Mouse (Mus musculus) embryonic facial prominence, embryonic 13.5 days (tissue): Measurements from ENCODE around the gene Myt1. TPM values are rescaled to one million over a fixed set of nuclear protein-coding genes. Genes with fewer than 3 reads are reported as not detected.

Experiments used
- ATAC-seq: fragments of 200-750 bp; cut with Nextera tagmentation; 2 replicates; pipeline ENCODE4 v1.8.0; 2017; ENCODE audit warnings: low read depth; ENCODE audit not compliant: insufficient number of reproducible peaks, insufficient read depth, low FRiP score, low TSS enrichment
- H3K27ac ChIP-seq: fragments of 300-500 bp; sonication (generic); 2 replicates; pipeline ENCODE4 v1.5.1; 2015; ENCODE audit warnings: moderate library complexity, mild to moderate bottlenecking, inconsistent platforms
- H3K27me3 ChIP-seq: fragments of 300-500 bp; sonication (generic); 2 replicates; pipeline ENCODE4 v1.6.1; 2015; ENCODE audit warnings: mild to moderate bottlenecking, inconsistent platforms
- H3K36me3 ChIP-seq: fragments of 300-500 bp; sonication (generic); 2 replicates; pipeline ENCODE4 v1.6.1; 2015; ENCODE audit warnings: mild to moderate bottlenecking, inconsistent platforms
- H3K4me1 ChIP-seq: fragments of 300-500 bp; sonication (generic); 2 replicates; pipeline ENCODE4 v1.6.1; 2015; ENCODE audit warnings: inconsistent platforms
- H3K4me2 ChIP-seq: fragments of 300-500 bp; sonication (generic); 2 replicates; pipeline ENCODE4 v1.6.1; 2015; ENCODE audit warnings: moderate library complexity, mild to moderate bottlenecking, inconsistent platforms
- H3K4me3 ChIP-seq: fragments of 300-500 bp; sonication (generic); 2 replicates; pipeline ENCODE4 v1.5.1; 2015; ENCODE audit warnings: mild to moderate bottlenecking, inconsistent platforms
- H3K9ac ChIP-seq: fragments of 300-500 bp; sonication (generic); 2 replicates; pipeline ENCODE4 v1.6.1; 2015; ENCODE audit warnings: mild to moderate bottlenecking, inconsistent platforms
- H3K9me3 ChIP-seq: fragments of 300-500 bp; sonication (generic); 2 replicates; pipeline ENCODE4 v1.6.1; 2016; ENCODE audit warnings: inconsistent platforms
- WGBS: fragments of 180-500 bp; shearing (Covaris S2); methylation state at CpG from one replicate; pipeline ENCODE4 v1.1.7; 2015; ENCODE audit warnings: mixed read lengths; 5-methylcytosine and 5-hydroxymethylcytosine counted together
- polyA plus RNA-seq: library from polyadenylated mRNA; unstranded; fragments of >200 nt; fragmentation: Nextera tagmentation; extraction: Ambion mirVana; gene quantifications from 2 replicates; pipeline ENCODE4 v1.2.1, GENCODE M21; 2015

Gene Myt1
- polyA plus RNA-seq, 1 experiment from 2014 or later, result 0.79 TPM

DNA sequence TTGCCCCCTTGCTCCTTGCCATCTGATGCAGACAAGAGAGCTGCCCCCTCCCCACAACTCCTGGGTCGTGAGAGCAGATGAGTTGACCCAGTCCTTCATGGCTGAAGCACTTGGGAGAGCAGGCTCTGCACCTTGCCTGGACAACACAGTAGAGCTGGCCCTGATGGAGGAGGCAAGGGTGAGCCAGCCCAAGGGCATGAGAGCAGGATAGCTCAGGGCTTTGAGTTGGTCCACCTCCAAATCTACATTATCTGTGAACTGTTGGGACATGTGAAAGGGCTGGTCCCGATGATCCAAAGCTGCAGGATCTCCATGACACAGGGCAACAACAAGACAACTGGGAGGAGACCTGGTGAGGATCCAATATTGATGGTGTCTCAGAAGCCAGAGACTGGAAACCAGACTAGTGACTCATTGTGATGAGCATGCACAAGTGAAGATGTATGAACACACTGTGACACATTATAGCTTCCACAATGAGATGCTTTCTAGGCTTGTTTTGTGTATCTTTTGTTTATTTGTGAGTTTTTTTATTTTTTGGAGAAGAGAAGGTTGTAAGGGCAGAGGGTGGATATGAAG is 4.9 kb upstream of the Myt1 start:
- no peak for ATAC-seq

DNA sequence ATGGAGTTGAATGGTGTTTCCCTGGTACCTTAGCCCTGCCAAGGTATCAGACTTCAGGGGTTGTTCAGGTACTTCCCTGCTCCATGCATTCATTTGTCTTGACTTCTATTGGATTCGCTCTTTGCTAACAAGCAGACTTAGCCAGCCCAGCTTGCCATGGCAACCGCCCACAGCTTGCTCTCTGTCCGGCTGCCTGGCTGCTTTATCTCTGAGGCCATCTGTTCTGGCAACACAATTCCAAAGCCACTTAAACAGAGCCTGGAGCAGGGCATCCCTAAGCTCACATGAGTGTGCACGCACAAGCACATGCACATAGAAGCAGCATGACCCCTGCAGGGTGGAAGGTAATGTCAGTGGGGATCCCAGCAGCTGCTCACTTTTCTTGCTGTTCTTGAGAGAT is 4.1 kb upstream of the Myt1 start:
- Histone ChIP-seq H3K4me1 (peaks cover 13% of the 10 kb centered on the region; the same call in 1 of the 2 replicates), H3K4me3 (no peak overlapping the region), H3K27ac (no peak overlapping the region), H3K4me2 (no peak overlapping the region), H3K9me3 (no peaks in the 10 kb centered on the region), H3K9ac (no peak overlapping the region), H3K27me3 (peaks cover 12% of the 10 kb centered on the region; the same call in 1 of the 2 replicates), H3K36me3 (no peaks in the 10 kb centered on the region)
- 45% methylated on average over 4 of the region's 4 CpGs for WGBS
- no peak for ATAC-seq

More for the DNA sequence above, 4.9 kb upstream of the Myt1 start:
- Histone ChIP-seq H3K9ac (no peak overlapping the region), H3K27me3 (peaks cover 4% of the 10 kb centered on the region; the same call in 1 of the 2 replicates), H3K4me1 (peaks cover 6% of the 10 kb centered on the region; the same call in 1 of the 2 replicates), H3K4me2 (no peak overlapping the region), H3K36me3 (no peaks in the 10 kb centered on the region), H3K9me3 (no peaks in the 10 kb centered on the region), H3K4me3 (no peak overlapping the region), H3K27ac (no peak overlapping the region)
- WGBS, result 70% methylated on average over 2 of the region's 2 CpGs

GRCm38 (mm10) chr2:181763886-181764527 is 875 bp downstream of the Myt1 start:
- H3K27me3 ChIP-seq, result peaks cover 16% of the 10 kb centered on the region; the same call in 1 of the 2 replicates
- H3K4me2 ChIP-seq, result 0 out of 2 replicates have a peak overlapping the region, but pooled peaks have one; percentile 15
- ATAC-seq, result no peak

DNA sequence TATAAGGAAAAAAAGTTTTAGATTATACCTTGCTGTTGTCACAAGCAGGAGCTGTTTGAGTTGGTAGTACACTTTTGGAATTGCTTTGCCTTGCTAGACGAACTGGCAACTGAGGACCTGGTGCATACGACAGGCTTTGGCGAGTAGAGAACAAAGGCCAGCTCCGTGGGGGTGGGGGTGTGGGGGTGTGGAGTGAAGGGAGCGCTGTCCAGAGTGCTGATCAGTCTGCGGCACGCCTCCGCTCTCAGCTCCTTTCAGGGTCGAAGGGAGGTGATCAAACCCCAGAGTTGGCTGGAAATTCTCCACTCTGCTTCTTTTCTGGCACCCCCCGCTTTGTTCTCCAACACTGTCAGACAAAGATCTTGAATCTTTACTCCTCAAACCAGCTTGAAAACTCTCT is 1.5 kb downstream of the Myt1 start:
- H3K4me3 ChIP-seq, result no peak overlapping the region
- H3K36me3 ChIP-seq, result no peaks in the 10 kb centered on the region
- H3K9ac ChIP-seq, result no peak overlapping the region
- under 1% methylated on average over 10 of the region's 10 CpGs for WGBS
- H3K27ac ChIP-seq, result no peak overlapping the region
- no peaks in the 10 kb centered on the region for H3K9me3 ChIP-seq
- ATAC-seq, result no peak
- H3K4me2 ChIP-seq, result no peak overlapping the region
- H3K27me3 ChIP-seq, result peaks cover 16% of the 10 kb centered on the region; the same call in 1 of the 2 replicates
- H3K4me1 ChIP-seq, result peaks cover 13% of the 10 kb centered on the region; the same call in 1 of the 2 replicates

More at GRCm38 (mm10) chr2:181763886-181764527, 875 bp downstream of the Myt1 start:
- no peaks in the 10 kb centered on the region for H3K36me3 ChIP-seq
- H3K4me1 ChIP-seq, result peaks cover 13% of the 10 kb centered on the region; the same call in 1 of the 2 replicates
- no peak overlapping the region for H3K27ac ChIP-seq
- 12% methylated on average over 14 of the region's 14 CpGs for WGBS
- H3K9ac ChIP-seq, result no peak overlapping the region
- H3K4me3 ChIP-seq, result no peak overlapping the region
- H3K9me3 ChIP-seq, result no peaks in the 10 kb centered on the region

DNA sequence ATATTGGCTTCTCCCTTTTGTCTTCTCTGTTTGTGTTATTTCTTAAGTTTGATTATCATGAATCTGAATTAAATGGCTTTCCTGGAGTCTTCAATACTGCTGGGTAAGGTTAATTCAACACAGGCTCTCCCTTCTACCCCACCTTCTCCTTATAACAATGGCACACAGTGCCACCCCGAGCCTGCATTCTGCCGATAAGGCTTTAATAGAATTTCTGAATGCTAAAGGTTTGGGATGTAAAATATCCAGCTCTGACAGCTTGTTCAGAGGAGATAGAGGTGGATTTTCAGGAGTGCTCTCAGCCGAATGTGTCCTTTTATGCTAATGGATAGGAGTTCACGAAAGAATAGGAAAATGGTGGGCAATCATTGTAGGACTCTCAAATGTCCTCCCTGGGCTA is 2.1 kb downstream of the Myt1 start:
- H3K9ac ChIP-seq, result no peak overlapping the region
- H3K4me2 ChIP-seq, result no peak overlapping the region
- peaks cover 13% of the 10 kb centered on the region; the same call in 1 of the 2 replicates for H3K4me1 ChIP-seq
- H3K36me3 ChIP-seq, result no peaks in the 10 kb centered on the region
- no peak overlapping the region for H3K27ac ChIP-seq
- no peaks in the 10 kb centered on the region for H3K9me3 ChIP-seq
- peaks cover 16% of the 10 kb centered on the region; the same call in 1 of the 2 replicates for H3K27me3 ChIP-seq
- no peak for ATAC-seq
- WGBS, result 79% methylated on average over 4 of the region's 4 CpGs
- H3K4me3 ChIP-seq, result no peak overlapping the region

GRCm38 (mm10) chr2:181766672-181767557 is 3.8 kb downstream of the Myt1 start:
- peak overlapping the region; percentile 3; the same call in 1 of the 2 replicates for H3K4me2 ChIP-seq
- no peak for ATAC-seq
- 46% methylated on average over 14 of the region's 14 CpGs for WGBS
- peaks cover 16% of the 10 kb centered on the region; the same call in 1 of the 2 replicates for H3K27me3 ChIP-seq
- no peak overlapping the region for H3K9ac ChIP-seq
- H3K4me3 ChIP-seq, result no peak overlapping the region
- no peaks in the 10 kb centered on the region for H3K9me3 ChIP-seq
- H3K27ac ChIP-seq, result no peak overlapping the region
- peaks cover 13% of the 10 kb centered on the region; the same call in 1 of the 2 replicates for H3K4me1 ChIP-seq
- no peaks in the 10 kb centered on the region for H3K36me3 ChIP-seq

DNA sequence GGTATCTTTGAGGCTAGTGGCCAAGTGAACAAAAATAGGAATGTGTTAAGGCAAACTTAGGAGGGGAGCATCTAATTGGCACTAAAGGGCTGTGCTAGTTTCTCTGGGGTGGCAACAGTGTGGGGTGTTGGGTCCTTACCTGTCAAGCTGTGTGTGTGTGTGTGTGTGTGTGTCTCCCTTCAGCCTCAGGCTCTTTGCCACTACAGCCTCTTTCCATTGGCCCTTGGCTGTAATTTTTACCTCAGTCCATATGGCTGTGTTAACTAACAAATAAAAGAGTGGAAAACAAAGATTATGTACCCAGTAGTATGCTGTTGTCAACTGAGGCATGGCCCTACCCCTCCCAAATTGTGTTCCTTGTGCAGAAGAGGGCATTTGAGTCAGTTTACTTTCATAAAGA is 5.3 kb downstream of the Myt1 start:
- Histone ChIP-seq H3K9ac (no peak overlapping the region), H3K9me3 (no peaks in the 10 kb centered on the region), H3K36me3 (no peaks in the 10 kb centered on the region), H3K4me2 (no peak overlapping the region), H3K4me3 (no peak overlapping the region), H3K27me3 (peaks cover 10% of the 10 kb centered on the region; the same call in 1 of the 2 replicates), H3K4me1 (peaks cover 5% of the 10 kb centered on the region; the same call in 1 of the 2 replicates), H3K27ac (no peak overlapping the region)
- ATAC-seq, result no peak

DNA sequence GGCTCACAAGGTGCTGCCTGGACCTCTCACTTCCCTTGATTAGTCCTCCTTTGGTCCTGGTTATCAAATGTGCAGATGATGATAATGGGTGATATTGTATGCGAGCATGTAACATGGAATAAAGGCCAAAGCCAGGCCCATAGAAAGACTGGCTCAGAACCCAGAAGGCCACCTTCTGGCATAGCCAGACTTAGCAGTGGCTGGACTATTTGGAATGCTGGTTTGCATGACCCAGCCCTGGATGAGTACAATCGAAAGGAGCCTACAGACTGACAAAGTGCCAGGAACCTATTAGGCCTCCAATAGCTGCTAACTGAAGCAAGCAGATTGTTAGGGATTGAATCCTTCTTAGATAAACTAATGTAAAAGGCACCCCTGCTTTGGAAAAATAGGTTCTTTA is 6.3 kb downstream of the Myt1 start:
- Histone ChIP-seq H3K27ac (no peak overlapping the region), H3K4me3 (no peak overlapping the region), H3K9me3 (no peaks in the 10 kb centered on the region), H3K4me2 (no peak overlapping the region), H3K9ac (no peak overlapping the region), H3K36me3 (no peaks in the 10 kb centered on the region), H3K4me1 (no peaks in the 10 kb centered on the region), H3K27me3 (peaks cover 4% of the 10 kb centered on the region; the same call in 1 of the 2 replicates)
- WGBS, result 84% methylated on average over 2 of the region's 2 CpGs
- ATAC-seq, result no peak

DNA sequence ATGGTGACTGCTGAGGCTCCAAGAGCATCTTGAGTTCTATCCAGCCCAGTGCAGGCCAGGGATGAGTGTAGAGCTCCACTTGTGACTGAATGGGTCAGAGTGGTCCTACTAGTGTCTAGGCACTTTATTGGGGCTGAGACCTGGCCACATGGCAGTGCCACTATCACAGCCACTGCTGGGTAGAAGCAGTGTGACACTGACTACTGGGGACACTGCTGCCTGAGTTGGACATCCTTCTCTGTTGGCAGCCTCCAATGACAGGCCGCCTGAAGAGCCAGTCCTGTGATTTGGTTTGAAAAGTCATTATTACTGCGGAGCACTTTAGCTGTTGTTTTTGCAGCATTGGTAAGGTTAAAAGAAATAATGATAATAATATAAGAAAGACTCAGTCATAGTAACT is 10.1 kb downstream of the Myt1 start:
- Histone ChIP-seq H3K27ac (no peak overlapping the region), H3K9ac (no peak overlapping the region), H3K4me2 (no peak overlapping the region), H3K9me3 (no peaks in the 10 kb centered on the region), H3K27me3 (no peaks in the 10 kb centered on the region), H3K4me3 (no peak overlapping the region), H3K4me1 (no peaks in the 10 kb centered on the region), H3K36me3 (no peaks in the 10 kb centered on the region)
- 64% methylated on average over 2 of the region's 2 CpGs for WGBS
- no peak for ATAC-seq

- Histone ChIP-seq H3K9ac (no peak overlapping the region), H3K36me3 (no peaks in the 10 kb centered on the region), H3K4me3 (no peak overlapping the region), H3K27me3 (no peaks in the 10 kb centered on the region), H3K9me3 (no peaks in the 10 kb centered on the region), H3K4me2 (no peak overlapping the region), H3K27ac (no peak overlapping the region), H3K4me1 (no peaks in the 10 kb centered on the region)
- no peak for ATAC-seq
- WGBS, result 66% methylated on average over 1 of the region's 1 CpGs
Measured at GRCm38 (mm10) chr2:181775786-181776185, 12.7 kb downstream of the Myt1 start.

- no peak for ATAC-seq
Measured at GRCm38 (mm10) chr2:181777715-181778114, 14.6 kb downstream of the Myt1 start.

More at GRCm38 (mm10) chr2:181777715-181778114, 14.6 kb downstream of the Myt1 start:
- no peak overlapping the region for H3K27ac ChIP-seq
- no peak overlapping the region for H3K9ac ChIP-seq
- no peaks in the 10 kb centered on the region for H3K36me3 ChIP-seq
- no peaks in the 10 kb centered on the region for H3K27me3 ChIP-seq
- no peaks in the 10 kb centered on the region for H3K4me1 ChIP-seq
- 47% methylated on average over 2 of the region's 2 CpGs for WGBS
- H3K9me3 ChIP-seq, result no peaks in the 10 kb centered on the region
- H3K4me3 ChIP-seq, result no peak overlapping the region
- no peak overlapping the region for H3K4me2 ChIP-seq
